8 mouse cellular contexts compared by ENCODE assay signal in genomic region chr14:123371522-123371921, GRCm38 (mm10).
A peak's percentile ranks its signal among the peaks of the same experiment; 100 is the strongest.
DNase-seq lines count a peak whose midpoint lies in the region; ATAC-seq and TF ChIP-seq lines count a peak whose summit lies in the region.
"Had no signal": no experiment of that assay in that cellular context is flagged by ENCODE, and none has a peak within 500 bp of the region (broad histone marks: within the 10 kb centered on the region; RNA-seq: fewer than 3 reads in every experiment).

No protein-coding gene starts in this region.

- 17% methylated on average over 9 of the region's 9 CpGs for WGBS in limb, embryonic 12.5 days
- 20% methylated on average over 9 of the region's 9 CpGs for WGBS in limb, embryonic 10.5 days
- 13% methylated on average over 9 of the region's 9 CpGs for WGBS in intestine, embryonic 16.5 days
- 11% methylated on average over 9 of the region's 9 CpGs for WGBS in stomach, postnatal 0 days

- TF ChIP-seq CTCF in stomach, postnatal 0 days (IDR thresholded peaks at IDR 0.05; ENCODE audit: low read depth) = peak; percentile 86

- H3K27ac ChIP-seq in limb, embryonic 12.5 days = no peak overlapping the region
- no peak overlapping the region for H3K27ac ChIP-seq in limb, embryonic 10.5 days
- H3K27ac ChIP-seq in intestine, embryonic 16.5 days (ENCODE audit: low read length) = no peak overlapping the region
- H3K27ac ChIP-seq in stomach, postnatal 0 days (replicated peaks) = no peak overlapping the region
- H3K27ac ChIP-seq: embryonic facial prominence, embryonic 15.5 days had no signal

- ATAC-seq in limb, embryonic 12.5 days (ENCODE audit: insufficient number of reproducible peaks, insufficient read depth, low FRiP score, low TSS enrichment, low read depth) = peak; percentile 42; the same call in 1 of the 2 replicates
- ATAC-seq in intestine, embryonic 16.5 days = peak; percentile 52; the same call in 1 of the 2 replicates
- no peak for ATAC-seq in stomach, postnatal 0 days (ENCODE audit: low FRiP score, low TSS enrichment)

- H3K27me3 ChIP-seq in limb, embryonic 12.5 days = no peaks in the 10 kb centered on the region
- no peaks in the 10 kb centered on the region for H3K27me3 ChIP-seq in limb, embryonic 10.5 days (ENCODE audit: low read depth, poor library complexity, severe bottlenecking)
- H3K27me3 ChIP-seq in intestine, embryonic 16.5 days (replicated peaks; ENCODE audit: control insufficient read depth, insufficient read depth, low read length) = no peaks in the 10 kb centered on the region
- H3K27me3 ChIP-seq in stomach, postnatal 0 days (ENCODE audit: control insufficient read depth, insufficient read depth, low read length) = no peaks in the 10 kb centered on the region
- H3K27me3 ChIP-seq: embryonic facial prominence, embryonic 15.5 days had no signal

- TF ChIP-seq EP300 in stomach, postnatal 0 days (optimal IDR thresholded peaks at IDR 0.05) = no peak

- no peak overlapping the region for H3K9ac ChIP-seq in limb, embryonic 12.5 days (replicated peaks)
- no peak overlapping the region for H3K9ac ChIP-seq in intestine, embryonic 16.5 days (ENCODE audit: low read depth, low read length)
- no peak overlapping the region for H3K9ac ChIP-seq in stomach, postnatal 0 days (ENCODE audit: low read length)
- H3K9ac ChIP-seq: embryonic facial prominence, embryonic 15.5 days had no signal

- H3K4me1 ChIP-seq in limb, embryonic 12.5 days (replicated peaks) = no peaks in the 10 kb centered on the region
- H3K4me1 ChIP-seq in limb, embryonic 10.5 days = no peaks in the 10 kb centered on the region
- H3K4me1 ChIP-seq in intestine, embryonic 16.5 days (ENCODE audit: control insufficient read depth, insufficient read depth, low read length) = no peaks in the 10 kb centered on the region
- H3K4me1 ChIP-seq in stomach, postnatal 0 days (replicated peaks; ENCODE audit: control insufficient read depth, insufficient read depth) = no peaks in the 10 kb centered on the region
- H3K4me1 ChIP-seq: embryonic facial prominence, embryonic 15.5 days had no signal

- H3K36me3 ChIP-seq in limb, embryonic 12.5 days = no peaks in the 10 kb centered on the region
- no peaks in the 10 kb centered on the region for H3K36me3 ChIP-seq in limb, embryonic 10.5 days
- H3K36me3 ChIP-seq in intestine, embryonic 16.5 days (ENCODE audit: control insufficient read depth, insufficient read depth, low read length) = no peaks in the 10 kb centered on the region
- no peaks in the 10 kb centered on the region for H3K36me3 ChIP-seq in stomach, postnatal 0 days (ENCODE audit: control insufficient read depth, insufficient read depth, low read length)
- H3K36me3 ChIP-seq: embryonic facial prominence, embryonic 15.5 days had no signal

- no peaks in the 10 kb centered on the region for H3K9me3 ChIP-seq in limb, embryonic 12.5 days
- H3K9me3 ChIP-seq in limb, embryonic 10.5 days (replicated peaks) = no peaks in the 10 kb centered on the region
- H3K9me3 ChIP-seq in intestine, embryonic 16.5 days (ENCODE audit: control insufficient read depth, low read length) = no peaks in the 10 kb centered on the region
- H3K9me3 ChIP-seq in stomach, postnatal 0 days (ENCODE audit: control insufficient read depth, low read length) = no peaks in the 10 kb centered on the region
- H3K9me3 ChIP-seq: embryonic facial prominence, embryonic 15.5 days had no signal

- no peak for DNase-seq in limb, embryonic 10.5 days (ENCODE audit: low spot score)
- peak; percentile 68 for DNase-seq in NIH3T3 (ENCODE audit: low read depth)
- DNase-seq in embryo, embryonic 9.5 days (ENCODE audit: extremely low spot score) = peak; percentile 31
- no peak for DNase-seq in stomach, postnatal 0 days (ENCODE audit: low spot score)
- no peak for DNase-seq in heart, adult 11 months

- no peak overlapping the region for H3K4me2 ChIP-seq in limb, embryonic 12.5 days
- H3K4me2 ChIP-seq in intestine, embryonic 16.5 days (ENCODE audit: low read depth, low read length) = no peak overlapping the region
- no peak overlapping the region for H3K4me2 ChIP-seq in stomach, postnatal 0 days (replicated peaks; ENCODE audit: low read depth)
- H3K4me2 ChIP-seq: embryonic facial prominence, embryonic 15.5 days had no signal

- no peak overlapping the region for H3K4me3 ChIP-seq in limb, embryonic 12.5 days (replicated peaks)
- H3K4me3 ChIP-seq in limb, embryonic 10.5 days = no peak overlapping the region
- no peak overlapping the region for H3K4me3 ChIP-seq in intestine, embryonic 16.5 days (ENCODE audit: low read length)
- no peak overlapping the region for H3K4me3 ChIP-seq in stomach, postnatal 0 days (ENCODE audit: low read depth, low read length)
- H3K4me3 ChIP-seq: embryonic facial prominence, embryonic 15.5 days had no signal

Comparison
In these comparisons a context has a peak if more than half of its experiments do, and no peak if none do; other contexts are left out.
1. DNase-seq: peak in NIH3T3 (single experiment) and embryo, embryonic 9.5 days (single experiment); none in limb, embryonic 10.5 days (single experiment), stomach, postnatal 0 days (single experiment) and heart, adult 11 months (single experiment).